Mouse (Mus musculus) forebrain, embryonic 10.5 days (tissue): ENCODE measurements at regions not wholly inside any gene's neighbourhood (a gene's known extent, or its start where the extent isn't known, plus 50 kb on each side); places are given as distances from the start of the nearest gene placed in this dataset.

Experiments used
- DNase-seq: peaks from one replicate; pipeline ENCODE4 v3.0.0-alpha.2; 2017; ENCODE audit warnings: low spot score; ENCODE audit errors: extremely low spot score
- H3K27ac ChIP-seq: fragments of 300-500 bp; sonication (generic); 2 replicates; pipeline ENCODE4 v1.5.1; 2016; ENCODE audit warnings: mild to moderate bottlenecking
- H3K27me3 ChIP-seq: fragments of 300-500 bp; sonication (generic); 2 replicates; pipeline ENCODE4 v1.6.1; 2016; ENCODE audit warnings: mild to moderate bottlenecking; ENCODE audit not compliant: poor library complexity, severe bottlenecking
- H3K36me3 ChIP-seq: fragments of 300-500 bp; sonication (generic); replicated peaks from 2 replicates; pipeline ENCODE4 v1.6.1; 2016; ENCODE audit warnings: mild to moderate bottlenecking, moderate library complexity
- H3K4me1 ChIP-seq: fragments of 300-500 bp; sonication (generic); 2 replicates; pipeline ENCODE4 v1.6.1; 2016
- H3K4me3 ChIP-seq: fragments of 300-500 bp; sonication (generic); 2 replicates; pipeline ENCODE4 v1.5.1; 2016; ENCODE audit warnings: mild to moderate bottlenecking, moderate library complexity
- H3K9me3 ChIP-seq: fragments of 300-500 bp; sonication (generic); 2 replicates; pipeline ENCODE4 v1.6.1; 2016; ENCODE audit warnings: mild to moderate bottlenecking, moderate library complexity
- WGBS: fragments of 180-500 bp; shearing (Covaris S2); methylation state at CpG from one replicate; pipeline ENCODE4 v1.1.7; 2016; 5-methylcytosine and 5-hydroxymethylcytosine counted together

DNA sequence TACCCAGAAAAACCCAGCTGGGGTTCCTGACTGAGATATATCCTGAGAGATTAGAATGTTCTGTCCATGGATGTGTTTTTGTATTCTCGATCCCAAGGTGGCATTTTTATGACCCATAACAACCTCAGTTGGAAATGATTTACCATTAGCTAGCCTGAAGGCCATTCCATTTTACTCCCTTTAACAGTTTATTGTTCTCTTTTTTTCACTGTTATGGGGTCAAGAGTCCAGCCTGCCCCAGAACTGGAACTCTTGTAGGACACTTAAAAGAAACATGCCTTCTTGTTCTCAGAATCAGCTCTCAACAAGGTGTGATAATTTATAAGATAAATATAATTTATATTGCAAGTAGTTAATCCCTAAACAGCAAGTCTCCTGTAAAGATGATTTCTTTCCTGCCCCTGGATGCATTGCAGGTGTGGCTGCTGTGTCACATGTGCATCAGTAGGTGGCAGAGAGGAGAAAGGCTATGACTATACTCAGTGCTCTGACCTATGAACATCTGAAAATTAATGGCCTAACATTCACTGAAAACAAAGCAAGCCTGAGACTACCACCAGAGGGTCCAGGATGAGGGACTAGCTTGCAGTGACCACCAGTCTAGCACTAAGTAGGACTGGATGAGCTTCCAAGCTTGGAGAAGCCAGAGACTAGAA, 181.6 kb upstream of the Gm527 start:
- H3K36me3 ChIP-seq, result no peaks in the 10 kb centered on the region
- no peaks in the 10 kb centered on the region for H3K27me3 ChIP-seq
- no peaks in the 10 kb centered on the region for H3K4me1 ChIP-seq
- H3K4me3 ChIP-seq, result no peak overlapping the region
- H3K27ac ChIP-seq, result no peak overlapping the region
- DNase-seq, result no peak
- no peaks in the 10 kb centered on the region for H3K9me3 ChIP-seq
- 78% methylated on average over 1 of the region's 1 CpGs for WGBS

DNA sequence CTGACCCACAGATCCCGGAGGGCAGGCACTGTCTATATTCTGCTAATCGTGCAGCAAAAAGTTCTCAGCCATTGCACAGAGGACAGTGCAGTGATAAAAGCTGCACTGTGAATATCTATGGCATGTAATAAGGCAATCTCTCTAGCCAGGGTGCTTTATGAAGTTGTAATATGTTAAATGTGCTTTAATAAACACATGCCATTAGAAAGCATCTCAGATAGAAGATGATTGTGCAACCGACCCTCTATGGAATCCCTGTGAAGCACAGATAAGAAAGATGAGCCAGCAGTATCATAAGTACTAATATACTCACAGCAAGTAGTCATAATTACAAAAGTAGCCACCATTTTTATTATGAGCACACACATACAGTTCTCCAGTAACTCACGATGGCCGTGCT, 214.3 kb upstream of the Gm527 start:
- Histone ChIP-seq H3K27ac (no peak overlapping the region), H3K4me1 (no peaks in the 10 kb centered on the region), H3K4me3 (no peak overlapping the region), H3K27me3 (no peaks in the 10 kb centered on the region), H3K9me3 (no peaks in the 10 kb centered on the region), H3K36me3 (no peaks in the 10 kb centered on the region)
- 95% methylated on average over 5 of the region's 5 CpGs for WGBS
- DNase-seq, result no peak

DNA sequence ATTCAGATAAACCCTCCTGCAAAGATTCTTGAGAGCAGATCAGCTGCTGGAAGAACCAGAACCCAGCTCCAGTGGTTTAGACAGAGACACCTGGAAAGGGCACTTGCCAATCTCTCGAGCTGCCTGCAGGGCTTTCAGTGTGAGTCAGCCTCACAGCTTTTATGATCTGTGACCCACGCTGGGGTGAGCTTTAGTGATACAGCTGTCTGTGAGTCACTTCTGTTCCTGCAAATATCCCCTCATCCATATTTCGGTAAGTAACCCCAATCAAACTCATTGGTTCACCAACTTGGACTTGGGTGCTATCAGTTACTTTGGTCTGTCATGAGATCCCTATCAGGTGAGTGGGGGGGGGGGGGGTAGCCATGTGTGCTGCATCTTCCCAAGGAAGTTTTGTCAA, 216.6 kb upstream of the Gm527 start:
- Histone ChIP-seq H3K27ac (no peak overlapping the region), H3K4me1 (no peaks in the 10 kb centered on the region), H3K4me3 (no peak overlapping the region), H3K36me3 (no peaks in the 10 kb centered on the region), H3K27me3 (no peaks in the 10 kb centered on the region), H3K9me3 (no peaks in the 10 kb centered on the region)
- WGBS, result 80% methylated on average over 3 of the region's 3 CpGs
- no peak for DNase-seq

DNA sequence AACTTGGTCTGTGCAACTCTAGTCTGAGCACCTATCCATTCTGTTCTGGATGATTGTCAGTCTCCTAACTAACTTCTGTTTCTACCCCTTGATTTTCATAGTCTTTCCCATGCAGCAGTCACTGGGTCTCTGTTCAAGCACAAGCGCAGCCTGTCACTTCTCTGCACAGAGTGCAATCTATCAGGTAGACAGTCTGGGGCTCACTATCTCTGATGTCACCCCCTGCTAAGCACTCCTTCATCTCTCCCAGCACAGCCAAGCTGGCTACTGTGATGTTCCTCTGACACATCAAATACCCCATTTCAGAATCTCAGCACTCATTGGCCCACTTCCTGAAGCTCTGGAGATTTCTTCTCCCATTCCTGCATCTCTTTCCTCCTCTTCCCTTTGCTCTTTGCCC, 220.9 kb upstream of the Fscb start:
- Histone ChIP-seq H3K9me3 (no peaks in the 10 kb centered on the region), H3K27me3 (no peaks in the 10 kb centered on the region), H3K36me3 (no peaks in the 10 kb centered on the region), H3K4me3 (no peak overlapping the region), H3K4me1 (peaks cover 12% of the 10 kb centered on the region), H3K27ac (no peak overlapping the region)
- 85% methylated on average over 1 of the region's 1 CpGs for WGBS
- DNase-seq, result no peak

DNA sequence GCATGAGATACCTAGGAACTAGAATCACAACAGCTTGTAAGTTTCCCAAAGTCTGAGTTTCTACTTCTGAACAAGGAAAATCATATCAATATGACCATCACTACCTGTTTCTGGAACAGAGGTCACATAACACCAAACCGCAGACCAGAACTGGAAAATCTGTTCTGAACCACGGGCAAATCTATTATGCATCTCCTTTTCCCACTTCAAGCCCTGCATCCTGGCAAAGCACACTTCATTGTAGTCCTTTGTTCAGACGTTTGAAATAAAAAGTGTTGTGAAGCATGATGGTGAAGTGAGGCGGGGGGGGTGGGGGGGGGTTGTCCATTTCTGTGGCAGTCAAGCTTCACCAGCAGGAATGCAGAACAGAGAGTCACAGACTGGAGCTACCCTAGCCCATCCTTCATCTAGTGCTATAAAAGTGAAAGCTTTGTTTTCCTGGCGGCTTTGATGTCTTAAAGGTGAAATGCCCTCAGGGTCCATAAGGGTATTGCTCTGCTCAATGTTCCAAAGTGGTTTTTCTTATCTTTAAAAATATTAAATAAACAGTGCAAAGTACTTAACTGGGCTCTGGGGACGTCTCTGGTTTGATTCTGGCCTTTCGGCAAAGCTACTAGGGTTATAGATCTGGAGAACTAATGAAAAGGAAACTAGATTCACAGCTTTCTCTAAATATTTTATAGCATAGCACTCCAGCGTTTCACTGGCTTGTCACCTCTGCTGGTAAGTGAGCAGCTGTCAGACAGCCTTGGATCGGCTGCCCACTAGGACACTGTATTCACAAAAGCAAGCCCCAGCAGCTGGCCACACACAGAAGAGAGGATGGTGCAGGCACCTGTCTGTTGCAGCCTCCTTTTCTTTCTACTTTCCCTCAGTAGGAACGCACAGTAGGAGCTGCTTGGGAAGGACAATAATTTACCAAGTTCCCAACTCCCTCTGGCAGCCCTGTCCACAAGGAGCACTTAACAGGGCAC, 218.0 kb upstream of the Fscb start:
- no peak overlapping the region for H3K4me3 ChIP-seq
- DNase-seq, result no peak
- H3K27ac ChIP-seq, result 0 out of 2 replicates have a peak overlapping the region, but pooled peaks have one; percentile 30
- 52% methylated on average over 10 of the region's 10 CpGs for WGBS
- no peaks in the 10 kb centered on the region for H3K27me3 ChIP-seq
- no peaks in the 10 kb centered on the region for H3K36me3 ChIP-seq
- peaks cover 12% of the 10 kb centered on the region for H3K4me1 ChIP-seq
- H3K9me3 ChIP-seq, result no peaks in the 10 kb centered on the region

DNA sequence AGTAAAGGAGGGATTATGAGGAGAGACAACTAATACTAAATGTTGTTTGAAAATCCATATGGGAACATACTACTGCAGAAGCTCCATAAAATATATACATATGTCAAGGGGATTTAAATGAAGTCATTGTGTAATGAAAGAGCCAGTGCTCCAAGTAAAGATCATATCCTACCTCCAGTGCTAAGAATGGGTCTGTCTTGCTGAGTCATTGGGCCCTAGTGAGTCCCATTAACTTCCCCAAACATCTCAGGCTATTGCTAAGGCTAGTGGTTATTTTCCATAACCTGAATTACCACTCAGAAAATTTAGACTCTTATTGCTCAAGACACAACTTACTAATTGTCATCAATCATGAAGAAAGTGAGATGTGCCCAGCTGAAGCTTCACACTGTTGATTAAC, 215.2 kb upstream of the Fscb start:
- DNase-seq, result no peak
- no peaks in the 10 kb centered on the region for H3K27me3 ChIP-seq
- no peaks in the 10 kb centered on the region for H3K36me3 ChIP-seq

DNA sequence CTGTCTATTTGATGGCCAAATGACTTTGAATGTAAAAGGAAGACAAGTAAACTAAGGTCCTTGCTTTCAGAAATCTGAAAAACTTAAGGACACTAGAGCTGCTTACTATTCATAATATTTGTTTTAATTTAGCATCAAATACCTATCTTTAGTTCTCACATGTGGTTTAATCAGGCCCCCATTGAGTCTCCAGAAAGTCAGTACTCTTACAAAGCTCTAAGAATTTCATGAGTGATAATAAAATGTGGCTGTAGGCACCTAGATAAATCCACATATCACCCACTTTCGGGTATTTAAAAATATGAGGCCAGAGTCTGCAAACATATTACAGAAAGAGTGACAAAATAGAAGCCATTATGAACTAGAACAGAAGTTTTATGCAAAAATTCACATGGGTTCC, 214.1 kb upstream of the Fscb start:
- Histone ChIP-seq H3K27ac (no peak overlapping the region), H3K9me3 (no peaks in the 10 kb centered on the region)
- 77% methylated on average over 1 of the region's 1 CpGs for WGBS

More for the DNA sequence above, 215.2 kb upstream of the Fscb start:
- H3K4me1 ChIP-seq, result peaks cover 12% of the 10 kb centered on the region
- no peak overlapping the region for H3K4me3 ChIP-seq
- no peak overlapping the region for H3K27ac ChIP-seq
- H3K9me3 ChIP-seq, result no peaks in the 10 kb centered on the region

DNA sequence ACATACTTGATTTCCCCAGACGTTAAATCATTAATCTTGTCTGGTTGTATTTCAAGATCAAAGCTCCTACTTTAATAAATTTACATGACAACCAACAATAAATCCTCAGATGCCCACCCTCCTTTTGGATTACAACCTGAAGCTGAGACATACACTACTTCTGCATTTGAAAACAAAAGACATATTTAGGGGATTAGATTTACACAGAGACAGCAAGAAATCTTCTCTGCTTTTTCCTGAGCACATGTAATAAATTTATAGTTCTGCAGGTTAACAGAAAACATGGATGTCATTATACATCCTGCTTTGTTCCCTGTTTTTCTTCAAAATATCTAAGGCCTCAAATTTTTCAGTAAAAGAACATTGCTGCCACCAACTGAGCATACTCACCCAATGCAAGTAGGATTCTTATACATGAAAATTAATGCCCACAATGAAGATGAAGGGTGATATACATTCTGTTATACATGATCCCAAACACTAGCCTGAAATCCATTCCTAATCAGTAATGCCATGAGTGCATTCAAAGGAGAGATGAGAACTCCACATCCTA, 166.4 kb upstream of the Fscb start:
- 73% methylated on average over 1 of the region's 1 CpGs for WGBS
- DNase-seq, result no peak
- no peaks in the 10 kb centered on the region for H3K9me3 ChIP-seq
- no peak overlapping the region for H3K4me3 ChIP-seq
- no peaks in the 10 kb centered on the region for H3K4me1 ChIP-seq
- no peaks in the 10 kb centered on the region for H3K27me3 ChIP-seq
- H3K27ac ChIP-seq, result no peak overlapping the region
- no peaks in the 10 kb centered on the region for H3K36me3 ChIP-seq

More for the DNA sequence above, 214.1 kb upstream of the Fscb start:
- Histone ChIP-seq H3K27me3 (no peaks in the 10 kb centered on the region), H3K4me3 (no peak overlapping the region), H3K4me1 (peaks cover 12% of the 10 kb centered on the region), H3K36me3 (no peaks in the 10 kb centered on the region)
- DNase-seq, result no peak

DNA sequence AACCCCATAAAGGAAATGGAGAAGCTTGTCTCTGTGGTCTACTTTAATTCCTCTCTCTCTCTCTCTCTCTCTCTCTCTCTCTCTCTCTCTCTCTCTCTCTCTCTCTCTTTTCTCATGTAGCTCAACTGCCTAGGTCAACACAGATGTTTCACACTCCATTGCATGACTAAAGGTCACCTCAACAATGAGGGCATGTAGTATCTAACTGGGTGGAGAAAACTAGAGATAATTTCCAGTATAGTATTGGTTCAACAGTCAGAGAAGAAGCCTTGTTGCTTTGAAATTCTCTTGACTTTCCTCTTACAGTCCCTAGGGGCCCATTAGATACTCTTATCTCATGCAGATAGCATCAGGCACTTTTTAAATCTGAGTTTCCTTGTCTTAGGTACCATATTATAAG, 140.4 kb upstream of the Fscb start:
- DNase-seq, result no peak
- Histone ChIP-seq H3K4me3 (no peak overlapping the region), H3K4me1 (no peaks in the 10 kb centered on the region), H3K36me3 (no peaks in the 10 kb centered on the region), H3K27me3 (no peaks in the 10 kb centered on the region), H3K27ac (no peak overlapping the region), H3K9me3 (no peaks in the 10 kb centered on the region)
